ENCODE assay signal across 18 mouse cellular contexts in the genomic region with DNA sequence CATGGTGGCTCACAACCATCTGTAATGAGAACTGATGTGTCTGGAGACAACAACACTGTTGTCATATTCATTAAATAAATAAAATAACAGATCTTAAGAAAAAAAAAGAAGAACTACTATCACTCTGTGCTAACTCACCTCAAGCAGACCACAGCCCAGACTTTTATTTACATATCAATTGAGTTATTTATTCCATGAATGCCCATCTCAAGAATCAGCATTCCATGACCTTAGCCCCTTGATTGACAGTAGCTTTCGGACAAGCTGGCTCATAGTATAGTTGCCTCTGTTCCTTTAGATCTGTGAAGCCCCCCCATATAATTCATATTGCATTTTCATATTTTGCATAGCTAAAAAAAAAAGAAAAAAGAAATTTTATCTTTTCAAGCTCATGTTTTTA.
"Had no signal": no experiment of that assay in that cellular context is flagged by ENCODE, and none has a peak within 500 bp of the region (broad histone marks: within the 10 kb centered on the region; RNA-seq: fewer than 3 reads in every experiment).

No protein-coding gene starts in this region.

- H3K27ac ChIP-seq: macrophage; midbrain, embryonic 13.5 days; midbrain, embryonic 15.5 days; neural tube, embryonic 12.5 days; stomach, embryonic 15.5 days; stomach, postnatal 0 days had no signal

- H3K9ac ChIP-seq: liver, postnatal 0 days; lung, embryonic 15.5 days; midbrain, embryonic 13.5 days; midbrain, embryonic 15.5 days; neural tube, embryonic 12.5 days; stomach, embryonic 15.5 days had no signal

- H3K36me3 ChIP-seq: lung, embryonic 15.5 days; midbrain, embryonic 13.5 days; midbrain, embryonic 15.5 days; neural tube, embryonic 12.5 days; stomach, embryonic 15.5 days had no signal

- H3K9me3 ChIP-seq: lung, embryonic 15.5 days; midbrain, embryonic 13.5 days; midbrain, embryonic 15.5 days; neural tube, embryonic 12.5 days; stomach, embryonic 15.5 days had no signal

- H3K27me3 ChIP-seq: lung, embryonic 15.5 days; megakaryocyte, embryonic 14.5 days; midbrain, embryonic 13.5 days; midbrain, embryonic 15.5 days; neural tube, embryonic 12.5 days; stomach, embryonic 15.5 days had no signal

- H3K4me2 ChIP-seq: lung, embryonic 15.5 days; midbrain, embryonic 11.5 days; midbrain, embryonic 13.5 days; midbrain, embryonic 15.5 days; neural tube, embryonic 12.5 days; stomach, embryonic 15.5 days had no signal

- H3K4me1 ChIP-seq: midbrain, embryonic 13.5 days; midbrain, embryonic 15.5 days; stomach, embryonic 15.5 days had no signal

- H3K4me3 ChIP-seq: lung, embryonic 15.5 days; megakaryocyte, embryonic 14.5 days; midbrain, embryonic 13.5 days; midbrain, embryonic 15.5 days; neural tube, embryonic 12.5 days; stomach, embryonic 15.5 days had no signal

- DNase-seq: liver, postnatal 0 days; lung, adult 2 months; lung, postnatal 14 days; lung, postnatal 36 days; right cerebral cortex, postnatal 14 days; thymus, adult 2 months; thymus, postnatal 25 days; thymus, postnatal 4 days had no signal

- ATAC-seq: liver, postnatal 0 days; lung, postnatal 0 days; midbrain, embryonic 13.5 days; midbrain, embryonic 15.5 days had no signal
